In genomic region chr16:13781216-13781615, GRCm38 (mm10) we compare ENCODE assay signal across 8 mouse cellular contexts. TPM values are rescaled to one million over a fixed set of nuclear protein-coding genes. Genes with fewer than 3 reads are reported as not detected.
A peak's percentile ranks its signal among the peaks of the same experiment; 100 is the strongest.
DNase-seq lines count a peak whose midpoint lies in the region; ATAC-seq and TF ChIP-seq lines count a peak whose summit lies in the region.

No protein-coding gene starts in this region.

- no peak for TF ChIP-seq CTCF in CH12.LX (conservative IDR thresholded peaks at IDR 0.05 in 1 of 2, IDR thresholded peaks at IDR 0.05 in 1 of 2; ENCODE audit: low read depth in 2 of 2, low read length in 2 of 2)

- H3K9ac ChIP-seq in CH12.LX (ENCODE audit: insufficient read depth, low read depth): peak overlapping the region; percentile 68
- H3K9ac ChIP-seq in forebrain, embryonic 15.5 days (replicated peaks): peak overlapping the region; percentile 85

- ATAC-seq in forebrain, embryonic 15.5 days (replicated peaks): 0 out of 2 replicates have a peak, but pooled peaks have one; percentile 18
- no peak for ATAC-seq in activated CD4-positive, CD25-positive, alpha-beta regulatory T cell, adult 4 months

- intact Hi-C loops in heart, postnatal 10 days (cut with DNase I): loop anchor here (2.0 to 5.0 kb wide), 2 partner anchors 26 to 36 kb away; partner anchors contain the start of gene Ntan1

- H3K4me3 ChIP-seq in heart, embryonic 10.5 days: peak overlapping the region; percentile 84
- peak overlapping the region; percentile 62 to 92 (median 77) for H3K4me3 ChIP-seq in CH12.LX (replicated peaks in 1 of 3; ENCODE audit: low read depth in 2 of 3, low read length in 2 of 3, poor library complexity in 1 of 3)
- H3K4me3 ChIP-seq in forebrain, embryonic 15.5 days: peak overlapping the region; percentile 80
- H3K4me3 ChIP-seq in macrophage (ENCODE audit: inconsistent target): peak overlapping the region; percentile 67

- 21% methylated on average over 8 of the region's 8 CpGs for WGBS in heart, embryonic 10.5 days
- 34% methylated on average over 8 of the region's 8 CpGs for WGBS in forebrain, embryonic 15.5 days
- 51% methylated on average over 8 of the region's 8 CpGs for WGBS in macrophage (ENCODE audit: missing documents)

- H3K9me3 ChIP-seq in heart, embryonic 10.5 days: 0 out of 2 replicates have a peak, but pooled peaks cover 4% of the 10 kb centered on the region
- H3K9me3 ChIP-seq in CH12.LX (replicated peaks; ENCODE audit: low read length): peaks cover 20% of the 10 kb centered on the region
- no peaks in the 10 kb centered on the region for H3K9me3 ChIP-seq in forebrain, embryonic 15.5 days

- TF ChIP-seq RAD21 in CH12.LX (IDR thresholded peaks at IDR 0.05; ENCODE audit: low read depth, low read length): no peak

- H3K27ac ChIP-seq in heart, embryonic 10.5 days: peak overlapping the region; percentile 95; the same call in 1 of the 2 replicates
- H3K27ac ChIP-seq in CH12.LX (ENCODE audit: insufficient read depth, low read depth): no peak overlapping the region
- no peak overlapping the region for H3K27ac ChIP-seq in forebrain, embryonic 15.5 days (replicated peaks)
- peak overlapping the region; percentile 19; the same call in 1 of the 2 replicates for H3K27ac ChIP-seq in macrophage

- no peak for TF ChIP-seq EP300 in CH12.LX (IDR thresholded peaks at IDR 0.05; ENCODE audit: low read length)

- no peak for DNase-seq in heart, embryonic 10.5 days (ENCODE audit: low spot score)
- DNase-seq in heart, postnatal 10 days: no peak
- no peak for DNase-seq in CH12.LX (ENCODE audit: extremely low read depth)
- no peak for DNase-seq in adrenal gland, postnatal 25 days
- no peak for DNase-seq in left cerebral cortex, adult 18-20 months (ENCODE audit: low spot score in 2 of 2)

- in situ Hi-C loops in CH12.LX (cut with MboI; ENCODE audit: low pct_ligation_motif_present, low pct_unique_long_range_greater_than_20kb, low sequenced_read_pairs): no loop called here

- H3K27me3 ChIP-seq in heart, embryonic 10.5 days (ENCODE audit: insufficient read depth, poor library complexity, severe bottlenecking): no peaks in the 10 kb centered on the region
- H3K27me3 ChIP-seq in CH12.LX (replicated peaks): no peaks in the 10 kb centered on the region
- H3K27me3 ChIP-seq in forebrain, embryonic 15.5 days: no peaks in the 10 kb centered on the region

- H3K36me3 ChIP-seq in heart, embryonic 10.5 days: peaks cover 44% of the 10 kb centered on the region
- peaks cover 19 to 47% of the 10 kb centered on the region in 2 experiments for H3K36me3 ChIP-seq in CH12.LX (replicated peaks in 1 of 2; ENCODE audit: control insufficient read depth in 1 of 2, insufficient read depth in 1 of 2, low read length in 1 of 2)
- H3K36me3 ChIP-seq in forebrain, embryonic 15.5 days: peaks cover 26% of the 10 kb centered on the region
- peaks cover 26% of the 10 kb centered on the region for H3K36me3 ChIP-seq in macrophage (ENCODE audit: inconsistent target)

- peak overlapping the region; percentile 78 for H3K4me2 ChIP-seq in CH12.LX (ENCODE audit: insufficient read depth, low read depth, poor library complexity, severe bottlenecking)
- H3K4me2 ChIP-seq in forebrain, embryonic 15.5 days (replicated peaks): peak overlapping the region; percentile 44

- dilution Hi-C loops in CH12.LX (cut with MboI; ENCODE audit: extremely low pct_ligation_motif_present, extremely low pct_unique_long_range_greater_than_20kb, low sequenced_read_pairs): no loop called here

- no peak for TF ChIP-seq POLR2A in CH12.LX (IDR thresholded peaks at IDR 0.05; ENCODE audit: low read depth, low read length)

- H3K4me1 ChIP-seq in heart, embryonic 10.5 days: peaks cover 13% of the 10 kb centered on the region
- H3K4me1 ChIP-seq in CH12.LX (ENCODE audit: control insufficient read depth in 1 of 2, insufficient read depth in 2 of 2): peaks cover 10 to 46% of the 10 kb centered on the region in 2 experiments
- H3K4me1 ChIP-seq in forebrain, embryonic 15.5 days: peaks cover 19% of the 10 kb centered on the region

- H3K79me2 ChIP-seq in CH12.LX (replicated peaks; ENCODE audit: control insufficient read depth, extremely low read depth, insufficient read depth, poor library complexity, severe bottlenecking) (peaks cover 25% of the 10 kb centered on the region), macrophage (ENCODE audit: inconsistent target) (peaks cover 19% of the 10 kb centered on the region)

TF ChIP-seq in CH12.LX, 34 proteins besides CTCF, POLR2A, EP300 and RAD21:
- TF ChIP-seq HCFC1 (IDR thresholded peaks at IDR 0.05; ENCODE audit: low read depth, low read length) (no peak), ELF1 (IDR thresholded peaks at IDR 0.05; ENCODE audit: low read depth, low read length) (no peak)

RNA-seq across cellular contexts. Expression of gene Rrn3, which starts 0.7 kb away (rescaled TPM):
- 66.6 and 70.6 TPM in 2 replicates for polyA plus RNA-seq in heart, embryonic 10.5 days (2016; fragmentation: Nextera tagmentation; extraction: Ambion mirVana)
- 10 to 100 TPM; 42.5 to 47.6 TPM for total RNA-seq in heart, postnatal 10 days (2021)
- total RNA-seq in CH12.LX (2012; rRNA removed) (83.5 and 105 TPM in 2 replicates), CH12.LX (2014; rRNA removed) (136 and 155 TPM in 2 replicates)
- polyA plus RNA-seq in CH12.LX (2012; ENCODE audit: insufficient read length, low read depth) (93.7 and 93.8 TPM in 2 replicates), macrophage (2018) (17.6 to 34.4 TPM (median 21.1 TPM) in 3 replicates)
- 108 and 110 TPM in 2 replicates for polyA plus RNA-seq in forebrain, embryonic 15.5 days (2015; fragmentation: Nextera tagmentation; extraction: Ambion mirVana)
- total RNA-seq in macrophage (2018; cell fraction: chromatin; rRNA removed): 10 to 100 TPM; 12.3 to 35.0 (median 24.1) TPM
- 10 to 100 TPM; 22.2 to 28.8 (median 25.4) TPM for total RNA-seq in macrophage (2018; cell fraction: cytosol; rRNA removed)
- 10 to 100 TPM; 12.9 to 34.6 (median 19.2) TPM for total RNA-seq in macrophage (2018; cell fraction: nucleus; rRNA removed)
- polyA plus RNA-seq in activated CD4-positive, CD25-positive, alpha-beta regulatory T cell, adult 4 months (2017; shearing (Covaris generic)): 10 to 100 TPM; 44.8 to 49.4 TPM
- 48.6 and 50.0 TPM in 2 replicates for total RNA-seq in adrenal gland, postnatal 25 days (2021)
- 10 to 100 TPM; 49.1 to 51.7 TPM for total RNA-seq in left cerebral cortex, adult 18-20 months (2021)

RNA-seq across cellular contexts. Expression of gene Ntan1, which starts 37.4 kb away (rescaled TPM):
- 129 and 145 TPM in 2 replicates for polyA plus RNA-seq in heart, embryonic 10.5 days (2016; fragmentation: Nextera tagmentation; extraction: Ambion mirVana)
- total RNA-seq in heart, postnatal 10 days (2021): 10 to 100 TPM; 66.2 to 66.5 TPM
- total RNA-seq in CH12.LX (2012; rRNA removed) (52.1 and 57.3 TPM in 2 replicates), CH12.LX (2014; rRNA removed) (99.2 and 111 TPM in 2 replicates)
- polyA plus RNA-seq in CH12.LX (2012; ENCODE audit: insufficient read length, low read depth) (66.0 and 71.3 TPM in 2 replicates), macrophage (2018) (50.1 to 64.2 TPM (median 59.1 TPM) in 3 replicates)
- polyA plus RNA-seq in forebrain, embryonic 15.5 days (2015; fragmentation: Nextera tagmentation; extraction: Ambion mirVana): 217 and 234 TPM in 2 replicates
- total RNA-seq in macrophage (2018; cell fraction: chromatin; rRNA removed): 10 to 100 TPM; 10.9 to 81.3 (median 50.3) TPM
- 10 to 100 TPM; 42.4 to 59.8 (median 48.6) TPM for total RNA-seq in macrophage (2018; cell fraction: cytosol; rRNA removed)
- total RNA-seq in macrophage (2018; cell fraction: nucleus; rRNA removed): 10 to 100 TPM in 25 of 26 experiments, 1 to 10 TPM in 1; 8.9 to 45.2 (median 28.5) TPM
- 100 to 1,000 TPM; 156 to 160 TPM for polyA plus RNA-seq in activated CD4-positive, CD25-positive, alpha-beta regulatory T cell, adult 4 months (2017; shearing (Covaris generic))
- 49.6 TPM in 2 replicates for total RNA-seq in adrenal gland, postnatal 25 days (2021)
- 100 to 1,000 TPM in 1 of 2 experiments, 10 to 100 TPM in 1; 96.8 to 109 TPM for total RNA-seq in left cerebral cortex, adult 18-20 months (2021)

RNA-seq across cellular contexts. Expression of gene Pla2g10, which starts 50.4 kb away (rescaled TPM):
- 0.09 TPM in 1 of 2 replicates, not detected in the other for polyA plus RNA-seq in heart, embryonic 10.5 days (2016; fragmentation: Nextera tagmentation; extraction: Ambion mirVana)
- not detected for total RNA-seq in heart, postnatal 10 days (2021)
- total RNA-seq in CH12.LX (2012; rRNA removed) (not detected in 2 replicates), CH12.LX (2014; rRNA removed) (not detected in 2 replicates)
- polyA plus RNA-seq in CH12.LX (2012; ENCODE audit: insufficient read length, low read depth) (not detected in 2 replicates), macrophage (2018) (not detected in 3 replicates)
- polyA plus RNA-seq in forebrain, embryonic 15.5 days (2015; fragmentation: Nextera tagmentation; extraction: Ambion mirVana): not detected in 2 replicates
- not detected for total RNA-seq in macrophage (2018; cell fraction: chromatin; rRNA removed)
- not detected for total RNA-seq in macrophage (2018; cell fraction: cytosol; rRNA removed)
- not detected for total RNA-seq in macrophage (2018; cell fraction: nucleus; rRNA removed)
- polyA plus RNA-seq in activated CD4-positive, CD25-positive, alpha-beta regulatory T cell, adult 4 months (2017; shearing (Covaris generic)): not detected
- not detected in 2 replicates for total RNA-seq in adrenal gland, postnatal 25 days (2021)
- total RNA-seq in left cerebral cortex, adult 18-20 months (2021): not detected

Comparison
In these comparisons a context has a peak if more than half of its experiments do, and no peak if none do; other contexts are left out.
1. H3K27ac ChIP-seq: peak in heart, embryonic 10.5 days (single experiment) and macrophage (single experiment); none in CH12.LX (single experiment) and forebrain, embryonic 15.5 days (single experiment).
2. Peak in every context shown above with its lines, with median percentiles within 50 percentile points of each other: H3K4me3 ChIP-seq.